Mouse (Mus musculus): ENCODE data around the gene Slc2a13.

The Slc2a13 gene

DNA sequence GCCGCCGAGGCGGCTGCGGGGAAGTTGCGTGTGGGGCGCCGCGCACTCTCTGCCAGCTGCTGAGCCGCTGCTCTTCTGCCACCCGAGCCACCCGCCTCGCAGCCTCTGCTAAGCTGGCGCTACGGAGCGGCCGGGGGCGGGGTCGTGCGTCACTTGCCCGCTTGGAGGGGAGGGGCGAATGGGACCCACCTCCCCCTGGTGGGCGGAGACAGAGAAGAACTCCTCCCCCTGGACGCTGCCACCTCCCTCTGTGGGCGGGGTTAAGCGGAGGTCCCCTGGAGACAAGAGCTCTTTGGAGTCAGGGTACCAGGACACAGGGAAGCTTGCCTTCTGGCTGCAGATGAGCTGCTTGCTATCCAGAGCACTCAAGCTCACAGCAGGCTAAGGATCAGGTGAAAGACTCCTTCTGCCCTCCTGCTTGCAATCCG is at the start of gene Slc2a13:
TSS of gene Slc2a13 (minus strand) at position 151 of the 428 bp plus-strand sequence.
- TF ChIP-seq GATA4 (IDR thresholded peaks at IDR 0.05; ENCODE audit: insufficient replicate concordance, low read length) = no peak

DNA sequence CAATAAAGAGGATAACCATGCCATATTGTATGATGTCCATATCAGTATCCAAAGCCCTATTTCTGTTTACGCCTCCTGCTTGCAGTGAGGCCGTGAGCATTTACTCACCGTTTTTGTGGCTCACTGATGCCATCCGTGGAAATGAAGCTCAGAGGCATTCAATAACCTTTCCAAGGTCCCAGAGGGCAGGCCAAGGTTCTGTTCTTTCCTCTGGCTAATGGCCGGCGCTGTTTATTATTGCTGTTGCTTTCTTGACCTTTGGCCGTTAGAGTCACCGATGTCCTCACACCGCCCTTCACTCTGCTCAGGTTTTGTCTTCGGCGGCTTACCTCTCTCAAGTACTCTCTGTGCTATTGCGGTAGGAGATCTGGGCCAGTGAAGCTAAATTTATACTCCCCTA is 43.0 kb upstream of the Slc2a13 start:
- TF ChIP-seq GATA4 (IDR thresholded peaks at IDR 0.05; ENCODE audit: insufficient replicate concordance, low read length) = no peak

- no peak for TF ChIP-seq GATA4 (IDR thresholded peaks at IDR 0.05; ENCODE audit: insufficient replicate concordance, low read length)
These were observed 42.5 kb upstream of the Slc2a13 start for GRCm38 (mm10) chr15:91615532-91615931.

DNA sequence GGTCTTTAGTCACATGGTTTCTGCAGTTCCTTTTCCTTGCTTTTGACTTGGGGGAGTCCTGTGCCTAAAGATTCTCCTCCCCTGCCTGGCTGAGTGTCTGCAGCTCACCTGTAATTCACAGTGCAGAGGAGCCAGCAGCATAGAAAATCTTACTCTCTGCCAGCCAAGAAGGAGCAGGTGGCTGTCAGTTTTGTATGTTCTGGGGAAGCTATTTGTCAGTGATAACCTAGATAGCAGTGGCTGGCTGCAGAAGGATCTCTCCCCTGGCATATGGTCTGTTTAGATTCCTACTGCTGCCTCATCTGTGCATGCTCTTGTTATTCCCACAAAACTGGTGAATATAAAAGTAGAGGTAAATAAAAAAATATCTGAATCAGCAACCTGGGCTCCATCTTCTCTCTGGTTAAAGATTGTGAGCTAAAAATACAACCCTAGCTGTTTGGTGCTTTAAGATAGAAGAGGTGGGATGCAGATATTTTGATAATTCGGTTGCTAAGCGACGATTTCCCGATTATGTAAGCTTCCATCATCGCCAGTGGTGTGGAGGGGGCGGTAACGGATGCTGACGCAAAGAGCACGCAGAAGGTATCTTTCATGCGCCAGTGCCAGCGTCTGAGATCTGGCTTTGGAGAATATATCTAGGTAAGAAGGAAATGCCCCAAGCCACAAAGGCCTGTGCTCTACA is 41.1 kb upstream of the Slc2a13 start:
- TF ChIP-seq GATA4 (IDR thresholded peaks at IDR 0.05; ENCODE audit: insufficient replicate concordance, low read length) = no peak

- no peak for TF ChIP-seq GATA4 (IDR thresholded peaks at IDR 0.05; ENCODE audit: insufficient replicate concordance, low read length)
These were observed 36.7 kb upstream of the Slc2a13 start for GRCm38 (mm10) chr15:91609713-91610112.

GRCm38 (mm10) chr15:91608811-91609210 is 35.8 kb upstream of the Slc2a13 start:
- TF ChIP-seq GATA4 (IDR thresholded peaks at IDR 0.05; ENCODE audit: insufficient replicate concordance, low read length) = no peak

DNA sequence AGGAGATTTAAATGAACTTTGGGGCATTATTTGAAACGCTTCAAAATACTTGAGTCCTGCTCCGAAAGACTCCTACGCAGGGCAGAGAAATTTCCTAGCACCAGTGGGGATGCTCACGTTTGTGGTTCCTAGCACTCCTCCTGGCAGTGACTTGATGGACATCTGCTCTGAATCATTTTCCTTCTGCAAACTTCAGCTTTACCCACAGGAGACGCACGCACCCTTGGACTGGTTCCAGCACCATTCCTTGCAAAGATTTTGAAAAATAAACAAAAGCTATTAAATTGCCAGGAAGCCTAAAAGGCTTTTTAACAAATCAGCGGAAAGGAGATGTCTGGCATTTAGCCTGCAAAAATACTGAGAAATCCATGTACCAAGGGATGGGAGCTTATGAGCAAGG is 28.1 kb upstream of the Slc2a13 start:
- TF ChIP-seq GATA4 (IDR thresholded peaks at IDR 0.05; ENCODE audit: insufficient replicate concordance, low read length) = no peak

- TF ChIP-seq GATA4 (IDR thresholded peaks at IDR 0.05; ENCODE audit: insufficient replicate concordance, low read length) = no peak
These were observed 24.2 kb upstream of the Slc2a13 start for GRCm38 (mm10) chr15:91597290-91597689.

DNA sequence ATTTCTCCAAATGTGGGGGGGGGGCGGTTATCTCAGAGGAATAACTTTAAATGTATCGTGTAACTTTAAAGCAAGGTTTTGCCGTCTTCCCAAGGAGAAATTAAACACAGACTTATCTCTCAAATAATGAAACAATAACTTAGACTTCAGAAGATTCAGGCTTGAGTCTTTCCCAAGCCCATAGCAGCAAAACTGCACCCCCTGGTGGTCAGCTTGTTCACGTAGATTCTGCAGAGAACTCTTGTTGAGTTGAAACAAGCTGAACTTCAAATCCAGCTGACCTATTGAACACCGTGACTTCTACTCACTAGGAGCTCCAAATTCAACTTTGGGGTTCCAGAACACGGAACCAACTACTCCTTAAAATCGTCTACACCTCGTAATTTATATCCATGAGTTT is 1.4 kb upstream of the Slc2a13 start:
- no peak for TF ChIP-seq GATA4 (IDR thresholded peaks at IDR 0.05; ENCODE audit: insufficient replicate concordance, low read length)

DNA sequence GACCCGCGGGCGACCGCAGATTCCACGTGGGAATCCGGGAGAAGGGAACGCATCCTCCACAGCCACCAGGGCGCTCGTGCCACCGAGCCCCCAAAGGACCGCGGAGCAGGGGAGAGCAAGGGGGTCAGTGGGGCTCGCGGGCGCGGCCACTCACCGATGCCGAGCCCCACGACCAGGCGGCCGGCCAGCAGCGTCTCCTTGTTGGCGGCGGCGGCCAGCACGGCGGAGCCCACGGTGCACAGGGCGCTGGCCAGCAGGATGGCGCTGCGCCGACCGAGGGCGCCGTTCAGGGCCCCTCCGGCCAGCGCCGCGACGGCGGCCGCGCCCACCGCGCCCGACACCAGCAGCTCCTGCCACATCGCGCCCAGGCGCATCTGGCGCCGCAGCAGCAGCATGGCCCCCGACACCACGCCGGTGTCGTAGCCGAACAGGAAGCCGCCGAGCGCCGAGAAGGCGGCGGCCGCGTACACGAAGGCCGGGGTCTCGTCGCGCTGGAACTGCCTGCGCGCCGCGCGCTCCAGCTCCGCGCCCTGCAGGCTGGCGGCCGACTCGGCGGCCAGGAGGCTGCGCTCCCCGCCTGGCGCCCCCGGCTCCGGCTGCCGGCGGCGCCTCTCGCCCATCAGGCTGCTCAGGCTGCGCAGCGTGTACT is 516 bp downstream of the Slc2a13 start:
- TF ChIP-seq GATA4 (IDR thresholded peaks at IDR 0.05; ENCODE audit: insufficient replicate concordance, low read length) = no peak

- no peak for TF ChIP-seq GATA4 (IDR thresholded peaks at IDR 0.05; ENCODE audit: insufficient replicate concordance, low read length)
These were observed 1.1 kb downstream of the Slc2a13 start for GRCm38 (mm10) chr15:91571981-91572380.

DNA sequence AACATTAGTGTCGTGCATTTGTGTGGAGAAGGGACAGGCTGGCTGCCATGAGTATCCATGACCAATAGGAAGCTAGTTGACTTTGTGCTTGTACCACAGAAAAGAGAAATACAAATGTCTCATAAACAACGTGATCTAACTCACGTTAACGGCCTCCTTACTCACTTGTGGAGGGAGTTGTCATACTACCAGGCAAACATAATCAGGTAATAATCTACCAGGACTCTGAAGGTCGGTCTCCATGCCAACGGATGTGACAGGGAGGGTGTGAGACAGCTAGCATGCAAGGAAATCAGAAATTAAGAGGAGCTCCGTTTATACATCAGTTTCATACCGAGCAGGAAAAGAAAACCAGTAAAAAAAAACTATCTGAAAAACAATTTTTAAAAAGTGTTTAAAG is 6.3 kb downstream of the Slc2a13 start:
- no peak for TF ChIP-seq GATA4 (IDR thresholded peaks at IDR 0.05; ENCODE audit: insufficient replicate concordance, low read length)

GRCm38 (mm10) chr15:91565025-91565605 is 7.9 kb downstream of the Slc2a13 start:
- TF ChIP-seq GATA4 (IDR thresholded peaks at IDR 0.05; ENCODE audit: insufficient replicate concordance, low read length) = no peak

DNA sequence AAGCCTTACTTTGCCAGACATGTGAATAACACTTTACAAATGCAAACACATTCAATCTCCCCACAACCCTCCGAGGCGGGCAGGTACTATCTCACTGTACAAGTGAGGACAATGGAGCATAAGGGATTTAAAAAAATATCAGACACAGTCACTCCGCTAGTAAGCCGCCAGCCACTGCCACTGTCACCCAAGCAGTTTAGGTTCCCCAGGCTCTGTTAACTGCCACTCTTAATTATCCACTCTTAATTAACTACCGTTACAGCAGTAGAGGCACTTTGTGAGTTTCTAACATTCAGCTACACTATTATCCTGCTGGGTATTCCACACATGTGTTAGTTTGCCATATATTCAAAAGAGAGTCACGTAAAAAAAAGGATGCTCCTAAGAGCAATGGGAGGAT is 11.3 kb downstream of the Slc2a13 start:
- TF ChIP-seq GATA4 (IDR thresholded peaks at IDR 0.05; ENCODE audit: insufficient replicate concordance, low read length) = no peak

DNA sequence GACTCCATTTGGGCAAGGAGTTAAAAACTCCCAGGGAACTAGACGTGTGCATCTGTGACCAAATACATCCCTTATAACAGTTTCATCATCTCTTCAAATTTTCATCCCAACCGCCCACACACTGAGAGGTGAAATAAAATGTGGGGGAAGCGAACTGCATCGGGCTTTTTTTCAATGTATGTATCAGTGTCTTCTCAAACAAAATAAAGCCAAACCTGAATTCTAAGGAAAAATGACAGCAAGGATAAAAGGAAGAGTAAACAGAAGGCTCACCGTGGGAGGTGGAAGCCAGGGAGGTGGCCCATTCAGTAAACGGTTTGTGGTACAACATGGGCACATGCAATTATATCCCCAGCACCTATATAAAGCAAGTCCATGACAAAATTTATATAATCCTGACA is 17.7 kb downstream of the Slc2a13 start:
- TF ChIP-seq GATA4 (IDR thresholded peaks at IDR 0.05; ENCODE audit: insufficient replicate concordance, low read length) = no peak

- no peak for TF ChIP-seq GATA4 (IDR thresholded peaks at IDR 0.05; ENCODE audit: insufficient replicate concordance, low read length)
These were observed 24.3 kb downstream of the Slc2a13 start for GRCm38 (mm10) chr15:91548586-91549268.
